Comparison of ENCODE assay signal across 8 mouse cellular contexts in genomic region chr9:25151611-25152241, GRCm38 (mm10). TPM values are rescaled to one million over a fixed set of nuclear protein-coding genes. Genes with fewer than 3 reads are reported as not detected.
DNase-seq lines count a peak whose midpoint lies in the region; ATAC-seq and TF ChIP-seq lines count a peak whose summit lies in the region.

Gene Herpud2 (minus strand): TSS chr9:25151820.

- no peak for TF ChIP-seq CTCF in G1E (IDR thresholded peaks at IDR 0.05; ENCODE audit: low read depth, low read length)
- 0 out of 2 replicates have a peak, but pooled peaks have one; percentile 18 for TF ChIP-seq CTCF in forebrain, postnatal 0 days (IDR thresholded peaks at IDR 0.05; ENCODE audit: low read depth)

- H3K4me3 ChIP-seq in G1E (ENCODE audit: low read depth, low read length) = peak within 1 kb of the TSS; percentile 91
- H3K4me3 ChIP-seq in forebrain, postnatal 0 days (ENCODE audit: low read depth, low read length) = peak within 1 kb of the TSS; percentile 76
- H3K4me3 ChIP-seq in lung, embryonic 16.5 days (ENCODE audit: low read length) = peak within 1 kb of the TSS; percentile 89

- WGBS in forebrain, postnatal 0 days = 0% methylated on average over 45 of the region's 51 CpGs
- WGBS in lung, embryonic 16.5 days = under 1% methylated on average over 38 of the region's 51 CpGs

- H3K36me3 ChIP-seq in G1E (replicated peaks) = peaks cover 3% of the 10 kb centered on the region
- no peaks in the 10 kb centered on the region for H3K36me3 ChIP-seq in forebrain, postnatal 0 days (ENCODE audit: insufficient read depth)
- no peaks in the 10 kb centered on the region for H3K36me3 ChIP-seq in lung, embryonic 16.5 days (ENCODE audit: control insufficient read depth, insufficient read depth, low read length)

- H3K27ac ChIP-seq in forebrain, postnatal 0 days (ENCODE audit: low read depth, low read length) = peak within 1 kb of the TSS; percentile 98
- H3K27ac ChIP-seq in lung, embryonic 16.5 days (ENCODE audit: low read length) = peak within 1 kb of the TSS; percentile 100

- H3K27me3 ChIP-seq in G1E (ENCODE audit: insufficient read depth, low read length) = no peaks in the 10 kb centered on the region
- H3K27me3 ChIP-seq in forebrain, postnatal 0 days (ENCODE audit: insufficient read depth, low read length) = no peaks in the 10 kb centered on the region
- H3K27me3 ChIP-seq in lung, embryonic 16.5 days (ENCODE audit: control insufficient read depth, insufficient read depth, low read depth, low read length) = no peaks in the 10 kb centered on the region

- peak; percentile 83 for ATAC-seq in G1E (ENCODE audit: extremely low read depth, insufficient number of reproducible peaks, low FRiP score, poor library complexity, severe bottlenecking)
- peak; percentile 97 for ATAC-seq in forebrain, postnatal 0 days
- ATAC-seq in lung, embryonic 16.5 days (ENCODE audit: low read depth) = peak; percentile 97

- peaks cover 3% of the 10 kb centered on the region; the same call in 1 of the 2 replicates for H3K9me3 ChIP-seq in G1E (replicated peaks)
- no peaks in the 10 kb centered on the region for H3K9me3 ChIP-seq in forebrain, postnatal 0 days (ENCODE audit: low read length)
- no peaks in the 10 kb centered on the region for H3K9me3 ChIP-seq in lung, embryonic 16.5 days (ENCODE audit: control insufficient read depth, low read length)

- peak; percentile 89 for DNase-seq in G1E (ENCODE audit: low spot score)
- DNase-seq in cerebellum, adult 18-20 months = peak; percentile 92 to 93
- peak; percentile 93 for DNase-seq in forebrain, postnatal 0 days
- peak; percentile 95 for DNase-seq in heart, postnatal 4 days
- DNase-seq in layer of hippocampus, adult 9-10 months (ENCODE audit: low spot score) = peak; percentile 84
- peak; percentile 75 for DNase-seq in ovary, postnatal 10 days (ENCODE audit: low spot score)
- peak; percentile 80 to 83 for DNase-seq in thymus, postnatal 10 days (ENCODE audit: low spot score in 2 of 2)

- peak within 1 kb of the TSS; percentile 91 for H3K9ac ChIP-seq in forebrain, postnatal 0 days
- peak within 1 kb of the TSS; percentile 96 for H3K9ac ChIP-seq in lung, embryonic 16.5 days (ENCODE audit: low read length)

- H3K4me2 ChIP-seq in forebrain, postnatal 0 days (ENCODE audit: low read depth) = peak within 1 kb of the TSS; percentile 77
- peak within 1 kb of the TSS; percentile 92 for H3K4me2 ChIP-seq in lung, embryonic 16.5 days (ENCODE audit: low read depth, low read length)

- peaks cover 32% of the 10 kb centered on the region for H3K4me1 ChIP-seq in G1E (ENCODE audit: insufficient read depth, low read depth, low read length)
- peaks cover 21% of the 10 kb centered on the region for H3K4me1 ChIP-seq in forebrain, postnatal 0 days (ENCODE audit: insufficient read depth)
- H3K4me1 ChIP-seq in lung, embryonic 16.5 days (replicated peaks; ENCODE audit: control insufficient read depth, insufficient read depth, low read length) = peaks cover 16% of the 10 kb centered on the region

RNA-seq across cellular contexts. Expression of gene Herpud2, which starts in this region (rescaled TPM):
- total RNA-seq in G1E (2014; fragmentation: Nextera tagmentation) (35.3 and 46.9 TPM in 2 replicates), G1E (2017) (13.7 and 14.0 TPM in 2 replicates)
- polyA plus RNA-seq in G1E (2012) = 15.6 and 19.2 TPM in 2 replicates
- 16.3 and 20.1 TPM in 2 replicates for total RNA-seq in forebrain, postnatal 0 days (2014; rRNA removed)
- polyA plus RNA-seq in forebrain, postnatal 0 days (2015; fragmentation: Nextera tagmentation; extraction: Ambion mirVana) = 20.4 and 30.4 TPM in 2 replicates
- 10 to 100 TPM; 38.8 to 39.9 TPM for total RNA-seq in heart, postnatal 4 days (2021)
- 26.7 and 27.0 TPM in 2 replicates for polyA plus RNA-seq in lung, embryonic 16.5 days (2015; fragmentation: Nextera tagmentation; extraction: Ambion mirVana)

Comparison
In these comparisons a context has a peak if more than half of its experiments do, and no peak if none do; other contexts are left out.
1. Peak in every context shown above with its lines: DNase-seq, ATAC-seq, H3K4me3 ChIP-seq and H3K27ac ChIP-seq.